Mouse (Mus musculus) heart, adult 18-20 months (tissue): Measurements from ENCODE around the gene Rsl1. TPM values are rescaled to one million over a fixed set of nuclear protein-coding genes. Genes with fewer than 3 reads are reported as not detected.
"Not testable (repeated sequence)": the region's sequence is repeated elsewhere in the genome, so short reads cannot be mapped to it uniquely, and the experiment has no call there.

Experiments used
- DNase-seq, 2 experiments: peaks; one replicate each; pipeline ENCODE4 v3.0.0; 2021 to 2022; ENCODE audit warnings: mixed read lengths in 1 of 2
- long read RNA-seq, 2 experiments: library from polyadenylated mRNA; stranded (forward); transcript quantifications; one replicate each; pipeline ENCODE4 v2.0.0; 2021
- total RNA-seq, 2 experiments: library from RNA; stranded (reverse); gene quantifications; 2 replicates each; pipeline ENCODE4 v1.2.3; 2021

The Rsl1 gene
- total RNA-seq, result 1 to 10 TPM; 2.1 to 3.0 TPM
- long read RNA-seq, experiment 1, partial matches to known transcripts, result 0 of 1 reads
- long read RNA-seq, experiment 1, other reads (novel, unspliced or antisense), result 1 of 1 reads
- long read RNA-seq, experiment 2, result 0 reads

GRCm38 (mm10) chr13:67172991-67173722, at the start of gene Rsl1:
Gene Rsl1 (plus strand): TSS chr13:67173182.
- DNase-seq, result peak; percentile 89 to 91

- DNase-seq, result no peak
Measured at GRCm38 (mm10) chr13:67124460-67124859, 48.5 kb upstream of the Rsl1 start.

GRCm38 (mm10) chr13:67127507-67127906, 45.5 kb upstream of the Rsl1 start:
- not testable (repeated sequence) for DNase-seq

- DNase-seq, result peak; percentile 89 to 93
Measured at GRCm38 (mm10) chr13:67128038-67128721, 44.8 kb upstream of the Rsl1 start.

- not testable (repeated sequence) for DNase-seq
Measured at GRCm38 (mm10) chr13:67166122-67166521, 6.9 kb upstream of the Rsl1 start.

- peak in 1 of 2 experiments; percentile 17 for DNase-seq
Measured at GRCm38 (mm10) chr13:67173723-67174055, 707 bp downstream of the Rsl1 start.

GRCm38 (mm10) chr13:67194340-67194894, 21.4 kb downstream of the Rsl1 start, which contains the start of gene Zfp455:
Gene Zfp455 (plus strand): TSS chr13:67194506.
- peak; percentile 77 to 87 for DNase-seq

GRCm38 (mm10) chr13:67201656-67202055, 28.7 kb downstream of the Rsl1 start:
- no peak for DNase-seq

- DNase-seq, result no peak
Measured at GRCm38 (mm10) chr13:67214015-67214607, 41.1 kb downstream of the Rsl1 start.

Other genes with a start within 250 kb of the Rsl1 start
- 1 to 10 TPM; 1.4 to 1.5 TPM for gene Zfp712, start 112.0 kb upstream of the Rsl1 start, total RNA-seq
- 1 to 10 TPM in 1 of 2 experiments, under 1 TPM in 1; 0.45 to 1.0 TPM for gene Zfp708, start 75.2 kb upstream of the Rsl1 start, total RNA-seq
- gene Gm28557, start 64.6 kb upstream of the Rsl1 start, total RNA-seq, result 1 to 10 TPM; 1.2 to 4.1 TPM
- 1 to 10 TPM; 1.0 to 1.3 TPM for gene Rslcan18, start 56.9 kb upstream of the Rsl1 start, total RNA-seq
- gene Zfp759, start 51.5 kb upstream of the Rsl1 start, total RNA-seq, result 1 to 10 TPM; 4.5 to 4.8 TPM
- under 1 TPM; 0.85 to 0.92 TPM for gene Zfp455, start 21.3 kb downstream of the Rsl1 start, total RNA-seq
- 1 to 10 TPM; 1.0 to 1.3 TPM for gene Zfp458, start 105.3 kb downstream of the Rsl1 start, total RNA-seq
- gene Zfp457, start 133.3 kb downstream of the Rsl1 start, total RNA-seq, result 1 to 10 TPM; 3.2 to 4.2 TPM
- gene Zfp595, start 159.4 kb downstream of the Rsl1 start, total RNA-seq, result 1 to 10 TPM; 1.4 to 2.7 TPM
- 1 to 10 TPM in 1 of 2 experiments, not detected in 1; 1.8 TPM for gene Gm28044, start 187.4 kb downstream of the Rsl1 start, total RNA-seq
- gene Zfp953, start 187.4 kb downstream of the Rsl1 start, total RNA-seq, result 1 to 10 TPM in 1 of 2 experiments, under 1 TPM in 1; 0.72 to 1.1 TPM
- 1 to 10 TPM; 1.9 TPM for gene Gm28041, start 202.6 kb downstream of the Rsl1 start, total RNA-seq
- under 1 TPM; 0.32 to 0.82 TPM for gene Zfp456, start 202.6 kb downstream of the Rsl1 start, total RNA-seq
- gene Zfp429, start 226.6 kb downstream of the Rsl1 start, total RNA-seq, result 1 to 10 TPM; 1.2 to 1.6 TPM
- gene Zfp459, start 248.2 kb downstream of the Rsl1 start, total RNA-seq, result under 1 TPM; 0.42 to 0.57 TPM